Mouse (Mus musculus): ENCODE measurements around the gene Fthl17b.
"Not testable (repeated sequence)": the region's sequence is repeated elsewhere in the genome, so short reads cannot be mapped to it uniquely, and the experiment has no call there.

Fthl17b gene

DNA sequence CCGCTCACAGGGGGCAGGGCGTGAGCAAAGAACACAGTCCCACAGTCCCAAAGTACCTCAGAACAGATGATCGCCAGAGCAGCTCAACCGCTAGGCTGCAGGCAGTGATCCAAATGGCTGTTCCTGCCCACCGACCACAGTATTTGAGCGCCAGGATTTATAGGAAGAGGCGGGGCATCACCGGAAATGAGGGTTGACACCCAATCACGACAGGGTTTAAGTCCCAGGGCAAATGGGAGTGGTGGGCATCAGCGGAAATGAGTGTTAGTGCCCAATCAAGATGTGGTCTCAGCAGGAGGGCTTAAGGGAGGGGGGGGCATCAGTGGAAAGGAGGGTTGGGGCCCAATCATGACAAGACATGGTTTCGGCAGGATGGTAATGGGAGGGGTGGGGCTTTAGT lies at the start of gene Fthl17b:
Fthl17b (minus strand) TSS at position 101 of the 400 bp plus-strand sequence.
- DNase-seq (ENCODE audit: low read depth, low spot score), result not testable (repeated sequence)

DNA sequence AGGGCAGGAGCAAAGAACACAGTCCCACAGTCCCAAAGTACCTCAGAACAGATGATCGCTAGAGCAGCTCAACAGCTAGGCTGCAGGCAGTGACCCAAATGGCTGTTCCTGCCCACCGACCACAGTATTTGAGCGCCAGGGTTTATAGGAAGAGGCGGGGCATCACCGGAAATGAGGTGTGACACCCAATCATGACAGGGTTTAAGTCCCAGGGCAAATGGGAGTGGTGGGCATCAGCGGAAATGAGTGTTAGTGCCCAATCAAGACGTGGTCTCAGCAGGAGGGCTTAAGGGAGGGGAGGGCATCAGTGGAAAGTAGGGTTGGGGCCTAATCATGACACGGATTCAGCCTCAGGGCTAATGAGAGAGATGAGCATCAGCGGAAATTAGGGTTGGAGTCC lies 23.9 kb upstream of the Fthl17b start, which contains the start of gene Fthl17d:
Fthl17d (minus strand) TSS at position 101 of the 400 bp plus-strand sequence.
- not testable (repeated sequence) for DNase-seq (ENCODE audit: low read depth, low spot score)

DNA sequence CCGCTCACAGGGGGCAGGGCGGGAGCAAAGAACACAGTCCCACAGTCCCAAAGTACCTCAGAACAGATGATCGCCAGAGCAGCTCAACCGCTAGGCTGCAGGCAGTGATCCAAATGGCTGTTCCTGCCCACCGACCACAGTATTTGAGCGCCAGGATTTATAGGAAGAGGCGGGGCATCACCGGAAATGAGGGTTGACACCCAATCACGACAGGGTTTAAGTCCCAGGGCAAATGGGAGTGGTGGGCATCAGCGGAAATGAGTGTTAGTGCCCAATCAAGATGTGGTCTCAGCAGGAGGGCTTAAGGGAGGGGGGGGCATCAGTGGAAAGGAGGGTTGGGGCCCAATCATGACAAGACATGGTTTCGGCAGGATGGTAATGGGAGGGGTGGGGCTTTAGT lies 13.7 kb upstream of the Fthl17b start, which contains the start of gene Fthl17c:
Fthl17c (minus strand) TSS at position 101 of the 400 bp plus-strand sequence.
- not testable (repeated sequence) for DNase-seq (ENCODE audit: low read depth, low spot score)

DNA sequence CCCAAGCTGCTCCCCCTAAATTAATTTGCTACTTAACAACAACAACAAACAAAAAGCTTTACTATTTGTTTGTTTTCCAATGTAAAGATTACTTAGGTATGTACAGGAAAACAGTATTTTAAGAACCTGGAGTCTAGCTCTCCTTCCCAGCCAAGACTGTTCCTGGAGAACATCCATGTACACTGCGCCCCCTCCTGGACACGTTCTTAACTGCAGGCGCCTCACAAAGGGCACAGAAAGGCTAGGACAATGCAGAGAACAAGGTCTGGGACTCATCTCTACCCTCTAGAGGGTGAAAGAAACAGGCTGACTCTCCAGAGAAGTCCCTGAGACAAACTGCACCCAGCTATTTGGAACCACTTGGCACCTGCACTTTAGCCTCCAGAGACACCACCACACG lies 1.8 kb upstream of the Fthl17b start:
- DNase-seq (ENCODE audit: low read depth, low spot score), result peak; percentile 4

DNA sequence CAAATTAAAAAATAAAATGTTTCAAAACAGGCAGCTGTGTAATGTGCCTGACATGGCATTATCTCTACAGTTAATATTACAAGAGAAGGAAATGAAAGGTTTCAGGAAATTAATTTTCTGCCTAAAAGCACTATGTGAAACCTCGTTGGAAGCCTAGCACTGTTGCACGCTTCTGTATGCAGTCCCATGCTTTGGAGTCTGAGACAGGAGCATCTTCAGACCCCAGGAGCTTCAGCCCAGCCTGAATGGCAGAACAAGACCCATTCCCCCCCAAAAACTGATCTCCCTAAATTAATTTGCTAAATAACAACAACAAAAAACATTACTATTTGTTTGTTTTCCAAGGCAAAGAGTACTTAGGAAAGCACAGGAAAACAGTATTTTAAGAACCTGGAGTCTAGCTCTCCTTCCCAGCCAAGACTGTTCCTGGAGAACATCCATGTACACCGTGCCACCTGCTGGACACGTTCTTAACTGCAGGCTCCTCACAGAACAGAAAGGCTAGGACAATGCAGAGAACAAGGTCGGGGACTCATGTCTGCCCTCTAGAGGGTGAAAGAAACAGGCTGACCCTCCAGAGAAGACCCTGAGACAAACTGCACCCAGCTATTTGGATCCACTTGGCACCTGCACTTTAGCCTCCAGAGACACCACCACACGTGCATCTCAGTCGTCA lies 14.5 kb downstream of the Fthl17b start:
- peak; percentile 85 for DNase-seq (ENCODE audit: low read depth, low spot score)

DNA sequence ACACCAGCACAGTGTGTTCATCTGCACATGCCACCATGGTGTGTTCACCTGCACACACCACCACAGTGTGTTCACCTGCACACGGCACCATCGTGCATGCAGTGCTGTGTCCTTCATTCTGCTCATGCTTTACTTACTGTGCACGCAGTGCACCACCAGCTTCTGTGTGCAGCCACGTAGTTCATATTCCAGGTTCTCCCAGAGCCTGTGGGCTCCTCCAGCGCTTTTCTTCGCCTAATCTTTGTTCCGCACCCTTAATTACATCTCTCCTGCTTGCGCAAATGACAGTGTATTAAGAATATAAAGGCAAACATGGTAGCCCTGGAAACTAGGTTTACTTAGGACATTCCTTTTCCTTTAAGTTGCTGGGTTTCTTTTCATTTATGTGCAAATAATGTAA lies 18.7 kb downstream of the Fthl17b start:
- no peak for DNase-seq (ENCODE audit: low read depth, low spot score)

DNA sequence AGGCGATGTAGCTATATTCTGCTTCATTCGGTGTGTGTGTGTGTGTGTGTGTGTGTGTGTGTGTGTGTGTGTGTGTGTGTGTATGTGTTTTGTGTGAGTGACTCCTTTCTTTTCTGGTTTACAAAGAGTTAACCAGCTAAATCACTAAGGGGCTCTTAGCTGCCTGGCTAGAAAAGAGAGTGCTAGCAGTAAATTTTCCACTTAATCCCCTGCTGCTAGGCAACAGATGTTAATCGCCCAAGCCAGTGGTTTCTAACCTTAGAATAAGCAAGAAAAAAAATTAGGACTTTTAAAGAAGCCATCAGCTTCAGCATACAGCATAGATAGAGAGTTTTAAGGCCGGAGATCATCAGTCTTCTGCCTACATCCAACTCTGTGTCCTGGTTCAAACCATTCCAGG lies 35.5 kb downstream of the Fthl17b start:
- DNase-seq (ENCODE audit: low read depth, low spot score), result no peak

DNA sequence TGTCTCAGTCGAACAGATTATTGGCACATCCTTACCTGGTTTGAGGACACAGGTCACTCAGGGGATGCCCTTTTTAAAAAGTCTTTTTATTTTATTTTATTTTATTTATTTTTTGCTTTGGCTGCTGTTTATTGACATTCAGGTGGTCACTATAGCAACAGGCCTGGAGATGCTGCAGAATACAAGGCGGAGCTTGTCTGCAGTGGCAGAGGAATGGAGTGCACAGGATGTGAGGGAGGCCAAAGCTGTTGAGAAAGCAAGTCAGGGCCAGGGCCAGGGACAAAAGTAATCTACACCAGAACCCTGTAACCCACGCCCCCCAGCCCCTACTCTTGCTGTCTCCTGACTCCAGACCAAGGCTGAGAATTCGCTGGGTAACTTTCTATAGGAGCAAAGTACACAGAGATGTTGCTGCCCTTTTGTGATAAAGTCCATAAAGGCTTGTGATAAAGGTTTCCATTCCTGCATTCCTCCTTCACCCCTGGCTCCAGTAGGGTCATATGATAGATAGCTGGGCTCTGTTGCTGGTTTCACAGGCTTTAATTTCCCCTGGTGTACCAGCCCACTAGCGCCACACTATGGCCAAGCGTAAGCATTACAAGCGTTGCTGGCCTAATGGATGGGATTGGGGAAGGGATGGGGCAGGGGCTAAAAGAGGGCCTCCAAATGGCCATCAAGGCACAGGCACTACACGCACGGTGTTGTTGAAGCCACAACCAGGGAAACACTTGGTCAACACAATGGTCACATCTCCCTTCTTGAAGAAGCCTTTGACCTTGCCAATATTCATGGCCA lies 40.8 kb downstream of the Fthl17b start:
- no peak for DNase-seq (ENCODE audit: low read depth, low spot score)

DNA sequence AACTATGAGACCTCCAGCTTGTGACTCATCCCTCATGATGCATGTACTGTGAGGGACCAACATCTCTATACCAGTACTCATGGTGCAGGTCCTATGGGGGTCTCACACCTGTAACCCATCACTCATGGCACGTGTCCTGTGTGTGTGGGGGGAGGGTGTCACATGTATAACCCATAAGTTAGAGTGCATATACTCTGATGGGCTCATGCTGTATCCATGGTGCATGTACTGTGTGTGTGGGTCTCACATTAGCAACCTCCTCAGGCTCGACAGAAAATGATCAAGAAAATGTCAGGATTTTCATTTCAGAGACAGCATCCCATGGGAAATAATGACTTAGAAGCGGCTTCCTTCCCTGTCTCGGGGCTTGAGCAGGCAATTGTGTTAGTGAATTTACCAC lies 41.7 kb downstream of the Fthl17b start:
- no peak for DNase-seq (ENCODE audit: low read depth, low spot score)

All from brain, adult 2 months (tissue).